ENCODE assay signal across 29 mouse cellular contexts in genomic region chr9:103248618-103249017, GRCm38 (mm10). TPM values are rescaled to one million over a fixed set of nuclear protein-coding genes. Genes with fewer than 3 reads are reported as not detected.
A peak's percentile ranks its signal among the peaks of the same experiment; 100 is the strongest.
DNase-seq lines count a peak whose midpoint lies in the region; ATAC-seq and TF ChIP-seq lines count a peak whose summit lies in the region.
"Had no signal": no experiment of that assay in that cellular context is flagged by ENCODE, and none has a peak within 500 bp of the region (broad histone marks: within the 10 kb centered on the region; RNA-seq: fewer than 3 reads in every experiment).

No protein-coding gene starts in this region.

- no peaks in the 10 kb centered on the region for H3K9me3 ChIP-seq in liver, postnatal 0 days (ENCODE audit: low read length)
- no peaks in the 10 kb centered on the region for H3K9me3 ChIP-seq in midbrain, embryonic 14.5 days (ENCODE audit: control insufficient read depth, low read length)
- H3K9me3 ChIP-seq: embryonic facial prominence, embryonic 13.5 days; embryonic facial prominence, embryonic 15.5 days; forebrain, embryonic 13.5 days; forebrain, embryonic 15.5 days had no signal

- H3K9ac ChIP-seq in liver, adult 2 months (ENCODE audit: low read depth, low read length): no peak overlapping the region
- H3K9ac ChIP-seq in liver, postnatal 0 days (replicated peaks): no peak overlapping the region
- no peak overlapping the region for H3K9ac ChIP-seq in midbrain, embryonic 14.5 days (replicated peaks; ENCODE audit: low read length)
- H3K9ac ChIP-seq: embryonic facial prominence, embryonic 13.5 days; embryonic facial prominence, embryonic 15.5 days; forebrain, embryonic 13.5 days; forebrain, embryonic 15.5 days; forebrain, postnatal 0 days had no signal

- no peaks in the 10 kb centered on the region for H3K79me2 ChIP-seq in liver, adult 2 months (ENCODE audit: control insufficient read depth, insufficient read depth, low read length)

- H3K4me2 ChIP-seq in liver, postnatal 0 days (ENCODE audit: low read depth, low read length): no peak overlapping the region
- no peak overlapping the region for H3K4me2 ChIP-seq in midbrain, embryonic 14.5 days (ENCODE audit: low read length)
- H3K4me2 ChIP-seq: embryonic facial prominence, embryonic 13.5 days; embryonic facial prominence, embryonic 15.5 days; forebrain, embryonic 13.5 days; forebrain, embryonic 15.5 days had no signal

- H3K27me3 ChIP-seq in liver, adult 2 months (ENCODE audit: control insufficient read depth, insufficient read depth, low read length): no peaks in the 10 kb centered on the region
- H3K27me3 ChIP-seq in liver, postnatal 0 days (ENCODE audit: insufficient read depth, low read length): no peaks in the 10 kb centered on the region
- H3K27me3 ChIP-seq in midbrain, embryonic 14.5 days (ENCODE audit: control insufficient read depth, insufficient read depth, low read length): no peaks in the 10 kb centered on the region
- H3K27me3 ChIP-seq: CH12.LX; embryonic facial prominence, embryonic 13.5 days; embryonic facial prominence, embryonic 15.5 days; forebrain, embryonic 13.5 days; forebrain, embryonic 15.5 days had no signal

- TF ChIP-seq POLR2A in liver, adult 2 months (IDR thresholded peaks at IDR 0.05; ENCODE audit: extremely low read depth, insufficient read depth, low read length): no peak

- peaks cover 24% of the 10 kb centered on the region for H3K36me3 ChIP-seq in liver, adult 2 months (ENCODE audit: control insufficient read depth, insufficient read depth, low read length)
- H3K36me3 ChIP-seq in liver, postnatal 0 days (replicated peaks; ENCODE audit: insufficient read depth, low read length): no peaks in the 10 kb centered on the region
- no peaks in the 10 kb centered on the region for H3K36me3 ChIP-seq in midbrain, embryonic 14.5 days (ENCODE audit: control insufficient read depth, insufficient read depth, low read length)
- H3K36me3 ChIP-seq: embryonic facial prominence, embryonic 13.5 days; embryonic facial prominence, embryonic 15.5 days; forebrain, embryonic 15.5 days had no signal

- no peak for TF ChIP-seq EP300 in liver, postnatal 0 days (IDR thresholded peaks at IDR 0.05; ENCODE audit: low read depth)

- H3K4me3 ChIP-seq in liver, adult 2 months (ENCODE audit: insufficient read depth, low read depth, low read length): no peak overlapping the region
- no peak overlapping the region for H3K4me3 ChIP-seq in liver, postnatal 0 days (ENCODE audit: low read depth, low read length)
- H3K4me3 ChIP-seq in midbrain, embryonic 14.5 days (replicated peaks; ENCODE audit: low read depth, low read length): no peak overlapping the region
- H3K4me3 ChIP-seq: embryonic facial prominence, embryonic 13.5 days; embryonic facial prominence, embryonic 15.5 days; erythroblast, embryonic 14.5 days; forebrain, embryonic 13.5 days; forebrain, embryonic 15.5 days had no signal

- peak overlapping the region; percentile 75 for H3K27ac ChIP-seq in liver, adult 2 months (replicated peaks; ENCODE audit: insufficient read depth, low read depth, low read length)
- no peak overlapping the region for H3K27ac ChIP-seq in liver, postnatal 0 days (ENCODE audit: low read depth)
- no peak overlapping the region for H3K27ac ChIP-seq in midbrain, embryonic 14.5 days (replicated peaks; ENCODE audit: low read depth, low read length)
- H3K27ac ChIP-seq: embryonic facial prominence, embryonic 13.5 days; embryonic facial prominence, embryonic 15.5 days; forebrain, embryonic 13.5 days; forebrain, embryonic 15.5 days had no signal

- no peak for TF ChIP-seq CTCF in liver, adult 2 months (IDR thresholded peaks at IDR 0.05; ENCODE audit: low read depth, low read length)
- TF ChIP-seq CTCF in liver, postnatal 0 days (IDR thresholded peaks at IDR 0.05; ENCODE audit: low read depth): no peak

- DNase-seq in adrenal gland, adult 2 months: peak; percentile 40
- DNase-seq in adrenal gland, adult 18-20 months (ENCODE audit: low spot score in 2 of 2): no peak
- DNase-seq in adrenal gland, postnatal 10 days: peak; percentile 18
- DNase-seq in adrenal gland, postnatal 25 days: no peak
- DNase-seq in liver, adult 2 months (ENCODE audit: extremely low read depth, low read depth, low spot score): peak; percentile 95
- DNase-seq in liver, postnatal 0 days: no peak
- DNase-seq in midbrain, embryonic 14.5 days: no peak
- DNase-seq: B cell, adult 2 months; cerebellum, adult 11 months; cerebellum, adult 18-20 months; cerebellum, adult 8-10 months; cerebellum, adult 9-11 months; cerebellum, postnatal 14 days; cerebellum, postnatal 36 days; embryo, embryonic 11 days; forebrain, postnatal 0 days had no signal

- no peak for ATAC-seq in liver, postnatal 0 days
- ATAC-seq in midbrain, embryonic 14.5 days (ENCODE audit: low FRiP score, low TSS enrichment): no peak
- ATAC-seq: activated CD4-positive, CD25-positive, alpha-beta regulatory T cell, adult 4 months; CD4-positive, CD25-positive, alpha-beta regulatory T cell, adult 4 months; forebrain, embryonic 13.5 days; forebrain, embryonic 15.5 days; forebrain, postnatal 0 days; Patski had no signal

- 16% methylated on average over 4 of the region's 4 CpGs for WGBS in liver, adult 2 months
- 50% methylated on average over 4 of the region's 4 CpGs for WGBS in liver, postnatal 0 days (ENCODE audit: insufficient replicate concordance)
- WGBS in midbrain, embryonic 14.5 days: 61% methylated on average over 4 of the region's 4 CpGs

- peaks cover 8% of the 10 kb centered on the region for H3K4me1 ChIP-seq in liver, adult 2 months (ENCODE audit: control insufficient read depth, insufficient read depth, low read length)
- H3K4me1 ChIP-seq in liver, postnatal 0 days (ENCODE audit: insufficient read depth): peaks cover 5% of the 10 kb centered on the region; the same call in 1 of the 2 replicates
- H3K4me1 ChIP-seq in midbrain, embryonic 14.5 days (ENCODE audit: control insufficient read depth, insufficient read depth, low read length): no peaks in the 10 kb centered on the region
- H3K4me1 ChIP-seq: embryonic facial prominence, embryonic 13.5 days; embryonic facial prominence, embryonic 15.5 days; forebrain, embryonic 13.5 days; forebrain, embryonic 15.5 days had no signal

RNA-seq across cellular contexts. Expression of gene Trf, which starts 18.4 kb away (rescaled TPM):
- 100 to 1,000 TPM; 241 to 278 TPM for total RNA-seq in adrenal gland, adult 2 months (2021)
- 430 and 1,156 TPM in 2 replicates for polyA plus RNA-seq in adrenal gland, adult 2 months (2012; rRNA removed)
- 100 to 1,000 TPM; 175 to 264 TPM for total RNA-seq in adrenal gland, adult 18-20 months (2021)
- total RNA-seq in adrenal gland, postnatal 10 days (2021): 1,000 to 10,000 TPM; 3,036 to 6,940 TPM
- total RNA-seq in adrenal gland, postnatal 25 days (2021): 43.2 and 174 TPM in 2 replicates
- 18,586 and 23,528 TPM in 2 replicates for total RNA-seq in liver, adult 2 months (2014; rRNA removed)
- 26,375 and 34,444 TPM in 2 replicates for polyA plus RNA-seq in liver, adult 2 months (2012; rRNA removed)
- polyA plus RNA-seq in liver, postnatal 0 days (2015; fragmentation: Nextera tagmentation; extraction: Ambion mirVana): 28,598 and 33,336 TPM in 2 replicates
- polyA plus RNA-seq in midbrain, embryonic 14.5 days (2014; fragmentation: Nextera tagmentation; extraction: Ambion mirVana): 16.7 and 30.6 TPM in 2 replicates
- total RNA-seq: CH12.LX had no signal
- polyA plus RNA-seq: Patski had no signal

RNA-seq across cellular contexts. Expression of gene Gm20425, which starts 18.5 kb away (rescaled TPM):
- 10 to 100 TPM; 13.3 to 20.2 TPM for total RNA-seq in adrenal gland, adult 2 months (2021)
- polyA plus RNA-seq in adrenal gland, adult 2 months (2012; rRNA removed): 0.06 TPM in 1 of 2 replicates, not detected in the other
- 10 to 100 TPM; 17.9 to 18.4 TPM for total RNA-seq in adrenal gland, adult 18-20 months (2021)
- total RNA-seq in adrenal gland, postnatal 10 days (2021): 10 to 100 TPM; 13.9 to 18.0 TPM
- total RNA-seq in adrenal gland, postnatal 25 days (2021): 9.4 and 18.8 TPM in 2 replicates
- 0.94 and 1.1 TPM in 2 replicates for total RNA-seq in liver, adult 2 months (2014; rRNA removed)
- 0.37 and 0.43 TPM in 2 replicates for polyA plus RNA-seq in liver, adult 2 months (2012; rRNA removed)
- polyA plus RNA-seq in liver, postnatal 0 days (2015; fragmentation: Nextera tagmentation; extraction: Ambion mirVana): 5.1 and 6.1 TPM in 2 replicates
- 0.16 and 3.5 TPM in 2 replicates for polyA plus RNA-seq in midbrain, embryonic 14.5 days (2014; fragmentation: Nextera tagmentation; extraction: Ambion mirVana)
- total RNA-seq: CH12.LX; common myeloid progenitor, adult 5-6 weeks; forebrain, postnatal 0 days; G1E had no signal
- polyA plus RNA-seq: brain, embryonic 14.5 days; embryonic facial prominence, embryonic 11.5 days; erythroblast, embryonic 14.5 days; G1E; Patski had no signal

RNA-seq across cellular contexts. Expression of gene Srprb, which starts 46.7 kb away (rescaled TPM):
- total RNA-seq in adrenal gland, adult 2 months (2021): 10 to 100 TPM; 40.7 to 44.0 TPM
- 59.4 and 65.7 TPM in 2 replicates for polyA plus RNA-seq in adrenal gland, adult 2 months (2012; rRNA removed)
- total RNA-seq in adrenal gland, adult 18-20 months (2021): 10 to 100 TPM; 34.3 to 50.9 TPM
- total RNA-seq in adrenal gland, postnatal 10 days (2021): 10 to 100 TPM; 21.9 to 26.8 TPM
- total RNA-seq in adrenal gland, postnatal 25 days (2021): 40.8 and 43.5 TPM in 2 replicates
- 8.5 and 10.7 TPM in 2 replicates for total RNA-seq in liver, adult 2 months (2014; rRNA removed)
- 16.8 and 22.8 TPM in 2 replicates for polyA plus RNA-seq in liver, adult 2 months (2012; rRNA removed)
- polyA plus RNA-seq in liver, postnatal 0 days (2015; fragmentation: Nextera tagmentation; extraction: Ambion mirVana): 10.1 and 10.8 TPM in 2 replicates
- polyA plus RNA-seq in midbrain, embryonic 14.5 days (2014; fragmentation: Nextera tagmentation; extraction: Ambion mirVana): 49.0 and 55.4 TPM in 2 replicates

RNA-seq across cellular contexts. Expression of gene 1300017J02Rik, which starts 56.3 kb away (rescaled TPM):
- 1 to 10 TPM in 1 of 2 experiments, not detected in 1; 1.5 TPM for total RNA-seq in adrenal gland, adult 2 months (2021)
- 0.24 TPM in 1 of 2 replicates, not detected in the other for polyA plus RNA-seq in adrenal gland, adult 2 months (2012; rRNA removed)
- total RNA-seq in adrenal gland, adult 18-20 months (2021): not detected
- total RNA-seq in adrenal gland, postnatal 10 days (2021): 10 to 100 TPM; 22.6 to 51.8 TPM
- total RNA-seq in adrenal gland, postnatal 25 days (2021): 0.82 and 4.6 TPM in 2 replicates
- 600 and 608 TPM in 2 replicates for total RNA-seq in liver, adult 2 months (2014; rRNA removed)
- polyA plus RNA-seq in liver, adult 2 months (2012; rRNA removed): 267 and 288 TPM in 2 replicates
- polyA plus RNA-seq in liver, postnatal 0 days (2015; fragmentation: Nextera tagmentation; extraction: Ambion mirVana): 171 and 175 TPM in 2 replicates
- polyA plus RNA-seq in midbrain, embryonic 14.5 days (2014; fragmentation: Nextera tagmentation; extraction: Ambion mirVana): 0.14 TPM in 1 of 2 replicates, not detected in the other
- polyA plus RNA-seq: CD4-positive, CD25-positive, alpha-beta regulatory T cell, adult 4 months had no signal

RNA-seq across cellular contexts. Expression of gene Topbp1, which starts 56.4 kb away (rescaled TPM):
- 10 to 100 TPM; 23.2 to 28.9 TPM for total RNA-seq in adrenal gland, adult 2 months (2021)
- 5.5 and 8.6 TPM in 2 replicates for polyA plus RNA-seq in adrenal gland, adult 2 months (2012; rRNA removed)
- total RNA-seq in adrenal gland, adult 18-20 months (2021): 10 to 100 TPM; 17.7 to 29.2 TPM
- total RNA-seq in adrenal gland, postnatal 10 days (2021): 10 to 100 TPM; 34.2 to 46.8 TPM
- 34.1 and 40.1 TPM in 2 replicates for total RNA-seq in adrenal gland, postnatal 25 days (2021)
- 7.9 and 8.4 TPM in 2 replicates for total RNA-seq in liver, adult 2 months (2014; rRNA removed)
- 1.9 and 2.3 TPM in 2 replicates for polyA plus RNA-seq in liver, adult 2 months (2012; rRNA removed)
- 15.5 and 17.3 TPM in 2 replicates for polyA plus RNA-seq in liver, postnatal 0 days (2015; fragmentation: Nextera tagmentation; extraction: Ambion mirVana)
- polyA plus RNA-seq in midbrain, embryonic 14.5 days (2014; fragmentation: Nextera tagmentation; extraction: Ambion mirVana): 16.4 and 23.8 TPM in 2 replicates

Comparison
In these comparisons a context has a peak if more than half of its experiments do, and no peak if none do; other contexts are left out.
1. DNase-seq: peak in adrenal gland, adult 2 months (single experiment), adrenal gland, postnatal 10 days (single experiment) and liver, adult 2 months (single experiment); none in adrenal gland, adult 18-20 months (0 of 2), adrenal gland, postnatal 25 days (single experiment), liver, postnatal 0 days (single experiment) and midbrain, embryonic 14.5 days (single experiment).
2. RNA of gene Trf, which starts 18.4 kb away (total RNA-seq): 18,586 to 23,528 TPM in liver, adult 2 months and 3,036 to 6,940 TPM in adrenal gland, postnatal 10 days; 241 to 278 TPM in adrenal gland, adult 2 months, 175 to 264 TPM in adrenal gland, adult 18-20 months and 43.2 to 174 TPM in adrenal gland, postnatal 25 days; every median in the first group is over 10 times any median in the second.